Mouse (Mus musculus) megakaryocyte, embryonic 14.5 days (primary cell): ENCODE measurements around the gene Enpp3.

Experiments
- FLI1 ChIP-seq: IDR thresholded peaks from 2 replicates; pipeline ENCODE4 v1.6.1; 2012; ENCODE audit warnings: low read length, inconsistent platforms, mixed read lengths
- GATA1 ChIP-seq: IDR thresholded peaks from 3 replicates; pipeline ENCODE4 v1.6.1; 2012; ENCODE audit warnings: mixed read lengths, low read length, inconsistent platforms, borderline replicate concordance

- no peak for TF ChIP-seq GATA1
- no peak for TF ChIP-seq FLI1
Measured at GRCm38 (mm10) chr10:24738456-24738855, 104.2 kb downstream of the Enpp3 start.
